Mouse (Mus musculus): Measurements from ENCODE around the gene Tnfaip6. TPM values are rescaled to one million over a fixed set of nuclear protein-coding genes. Genes with fewer than 3 reads are reported as not detected.

Tnfaip6 gene
- polyA plus RNA-seq, 1 experiment from 2014 or later, result 6.2 TPM

Other genes starting within 250 kb of the Tnfaip6 start
- gene Rbm43, start 102.8 kb upstream of the Tnfaip6 start, polyA plus RNA-seq (2015; fragmentation: Nextera tagmentation; extraction: Ambion mirVana), result 3.6 and 4.0 TPM in 2 replicates
- 4.5 and 4.6 TPM in 2 replicates for gene Nmi, start 64.5 kb upstream of the Tnfaip6 start, polyA plus RNA-seq (2015; fragmentation: Nextera tagmentation; extraction: Ambion mirVana)
- 22.3 and 28.7 TPM in 2 replicates for gene Rif1, start 34.8 kb downstream of the Tnfaip6 start, polyA plus RNA-seq (2015; fragmentation: Nextera tagmentation; extraction: Ambion mirVana)